Mouse (Mus musculus) forebrain, embryonic 14.5 days (tissue): ENCODE measurements around the gene Arrdc2. TPM values are rescaled to one million over a fixed set of nuclear protein-coding genes. Genes with fewer than 3 reads are reported as not detected.
A peak's percentile ranks its signal among the peaks of the same experiment; 100 is the strongest.

Experiments
- ATAC-seq: fragments of 200-750 bp; cut with Nextera tagmentation; 2 replicates; pipeline ENCODE4 v1.8.0; 2017; ENCODE audit warnings: mild to moderate bottlenecking, moderate library complexity
- DNase-seq: peaks from one replicate; pipeline ENCODE4 v3.0.0-alpha.2; 2015; ENCODE audit warnings: low spot score
- H3K27ac ChIP-seq: fragments of 300-500 bp; sonication (generic); 2 replicates; pipeline ENCODE4 v1.5.1; 2014; ENCODE audit warnings: low read depth, mild to moderate bottlenecking, control low read depth, low read length, moderate library complexity
- H3K27me3 ChIP-seq: fragments of 300-500 bp; sonication (generic); replicated peaks from 2 replicates; pipeline ENCODE4 v1.6.1; 2014; ENCODE audit warnings: low read length, control low read depth, mixed read lengths; ENCODE audit not compliant: control insufficient read depth, insufficient read depth
- H3K36me3 ChIP-seq: fragments of 300-500 bp; sonication (generic); 2 replicates; pipeline ENCODE4 v1.6.1; 2014; ENCODE audit warnings: low read length, control low read depth; ENCODE audit not compliant: control insufficient read depth, insufficient read depth
- H3K4me1 ChIP-seq: fragments of 300-500 bp; sonication (generic); 2 replicates; pipeline ENCODE4 v1.6.1; 2014; ENCODE audit warnings: antibody characterized with exemption, low read length, control low read depth; ENCODE audit not compliant: control insufficient read depth, insufficient read depth
- H3K4me2 ChIP-seq: fragments of 300-500 bp; sonication (generic); 2 replicates; pipeline ENCODE4 v1.6.1; 2014; ENCODE audit warnings: mild to moderate bottlenecking, control low read depth, low read length
- H3K4me3 ChIP-seq: fragments of 300-500 bp; sonication (generic); 2 replicates; pipeline ENCODE4 v1.5.1; 2014; ENCODE audit warnings: low read depth, low read length, control low read depth
- H3K9ac ChIP-seq: fragments of 300-500 bp; sonication (generic); 2 replicates; pipeline ENCODE4 v1.6.1; 2014; ENCODE audit warnings: mild to moderate bottlenecking, low read length, control low read depth, moderate library complexity
- H3K9me3 ChIP-seq: fragments of 300-500 bp; sonication (generic); replicated peaks from 2 replicates; pipeline ENCODE4 v1.6.1; 2016; ENCODE audit warnings: low read length, control low read depth, mixed read lengths; ENCODE audit not compliant: control insufficient read depth
- WGBS: fragments of 180-500 bp; shearing (Covaris S2); extraction: QIAGEN DNeasy Blood & Tissue Kit; methylation state at CpG from one replicate; pipeline ENCODE4 v1.1.7; 2014; 5-methylcytosine and 5-hydroxymethylcytosine counted together
- polyA plus RNA-seq: library from polyadenylated mRNA; unstranded; fragments of >200 nt; fragmentation: Nextera tagmentation; extraction: Ambion mirVana; gene quantifications from 2 replicates; pipeline ENCODE4 v1.2.1, GENCODE M21; 2014

Arrdc2 gene
- polyA plus RNA-seq, 1 experiment from 2014 or later = 7.4 TPM

DNA sequence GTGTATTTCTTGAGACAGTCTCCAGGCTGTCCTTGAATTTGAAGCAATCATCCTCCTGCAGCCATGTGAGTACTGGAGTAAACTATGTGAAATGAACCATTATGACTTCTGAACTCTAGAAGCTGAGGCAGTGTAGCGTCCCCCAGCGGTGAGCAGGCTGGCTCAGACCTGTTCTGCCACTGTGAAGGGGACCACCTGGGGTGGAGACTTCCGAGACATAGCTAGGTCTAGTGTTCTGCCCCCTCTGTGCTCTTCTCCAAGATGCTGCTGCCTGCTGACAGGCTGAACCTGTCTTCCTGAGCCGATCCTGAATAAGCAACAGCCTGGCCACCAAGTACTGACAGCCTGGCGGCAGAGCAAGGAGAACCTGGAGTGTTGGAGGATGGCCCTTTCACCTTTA is 5.6 kb upstream of the Arrdc2 start:
- no peak overlapping the region for H3K4me3 ChIP-seq
- ATAC-seq (no peak), DNase-seq (no peak)
- H3K9ac ChIP-seq = no peak overlapping the region
- no peak overlapping the region for H3K27ac ChIP-seq
- H3K27me3 ChIP-seq = no peaks in the 10 kb centered on the region
- H3K36me3 ChIP-seq = no peaks in the 10 kb centered on the region
- no peak overlapping the region for H3K4me2 ChIP-seq
- no peaks in the 10 kb centered on the region for H3K4me1 ChIP-seq
- no peaks in the 10 kb centered on the region for H3K9me3 ChIP-seq
- 45% methylated on average over 5 of the region's 5 CpGs for WGBS

DNA sequence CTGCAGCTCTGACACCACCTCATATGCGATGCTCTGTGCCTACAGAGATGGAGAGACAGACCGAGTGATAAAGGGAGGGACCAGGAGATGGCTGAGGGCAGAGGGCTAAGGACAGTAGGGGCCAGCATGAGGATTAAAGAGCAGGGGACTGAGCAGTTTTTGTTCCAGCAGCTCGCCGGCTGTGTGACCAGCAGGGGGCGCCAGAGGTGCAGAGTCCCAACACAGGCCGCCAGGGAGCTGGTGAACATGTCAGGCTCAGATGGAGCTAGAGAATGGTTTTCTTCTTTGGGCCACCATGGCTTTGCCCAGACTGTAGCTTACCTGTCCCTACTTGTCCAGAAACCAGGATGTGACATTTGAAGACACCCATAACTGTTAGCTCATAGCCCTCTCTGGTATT is 5.0 kb upstream of the Arrdc2 start:
- Histone ChIP-seq H3K4me3 (no peak overlapping the region), H3K9ac (no peak overlapping the region), H3K4me2 (no peak overlapping the region), H3K36me3 (no peaks in the 10 kb centered on the region), H3K9me3 (no peaks in the 10 kb centered on the region), H3K4me1 (no peaks in the 10 kb centered on the region), H3K27me3 (no peaks in the 10 kb centered on the region), H3K27ac (no peak overlapping the region)
- ATAC-seq (peak; percentile 11; the same call in 1 of the 2 replicates), DNase-seq (peak; percentile 89)
- WGBS = 1% methylated on average over 6 of the region's 6 CpGs

DNA sequence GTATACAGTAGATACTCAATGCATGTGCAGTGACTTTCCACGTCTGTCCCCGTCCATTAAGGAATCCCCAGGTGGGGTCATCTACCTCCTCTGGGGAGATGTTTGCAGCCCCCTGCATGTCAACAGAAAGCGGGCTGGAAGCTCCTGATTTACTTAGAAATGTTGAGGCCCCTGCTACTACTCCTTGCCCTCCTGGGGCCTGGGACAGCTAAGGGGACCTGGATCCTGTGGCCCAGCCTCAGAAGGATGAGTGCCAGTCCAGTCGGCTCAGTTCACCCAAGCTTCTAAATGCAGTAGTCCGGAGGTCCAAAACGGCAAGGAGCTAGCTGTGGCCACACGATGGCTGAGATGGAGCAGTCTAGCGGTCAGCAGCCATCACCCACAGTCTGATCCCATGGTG is 4.4 kb upstream of the Arrdc2 start:
- Histone ChIP-seq H3K4me1 (0 out of 2 replicates have a peak, but pooled peaks cover under 1% of the 10 kb centered on the region), H3K4me3 (no peak overlapping the region), H3K9ac (no peak overlapping the region), H3K4me2 (no peak overlapping the region), H3K27me3 (no peaks in the 10 kb centered on the region), H3K36me3 (no peaks in the 10 kb centered on the region), H3K9me3 (no peaks in the 10 kb centered on the region), H3K27ac (no peak overlapping the region)
- DNase-seq (no peak), ATAC-seq (no peak)
- 91% methylated on average over 8 of the region's 8 CpGs for WGBS

DNA sequence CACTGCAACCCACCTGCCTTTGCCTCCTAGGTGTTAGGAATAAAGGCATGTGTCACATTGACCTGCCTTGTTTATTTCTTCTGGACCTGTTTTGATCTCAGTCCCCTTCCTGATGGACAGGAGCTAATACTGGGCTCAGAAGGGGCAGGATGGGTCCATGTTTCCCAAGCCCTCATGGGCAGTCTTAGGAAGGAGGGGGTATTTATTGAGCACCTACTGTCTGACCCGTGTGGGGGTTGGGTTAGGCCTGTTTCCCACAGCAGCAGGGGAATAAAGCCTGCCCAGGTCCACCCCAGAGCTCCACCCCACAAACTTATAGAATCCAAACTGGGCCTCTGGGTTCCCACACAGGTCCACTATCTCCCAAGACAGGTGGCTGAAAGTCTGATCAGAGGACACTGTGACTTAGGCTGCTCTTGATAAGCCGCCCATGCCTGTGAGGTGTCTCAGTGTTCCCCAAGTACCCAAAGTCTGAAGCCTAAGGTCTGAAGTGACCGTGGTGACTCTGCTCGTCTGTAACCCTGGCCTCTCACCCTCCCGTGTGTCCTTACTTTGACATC is 3.8 kb upstream of the Arrdc2 start:
- Histone ChIP-seq H3K4me2 (no peak overlapping the region), H3K9me3 (no peaks in the 10 kb centered on the region), H3K27ac (no peak overlapping the region), H3K4me3 (no peak overlapping the region), H3K9ac (no peak overlapping the region), H3K27me3 (no peaks in the 10 kb centered on the region), H3K36me3 (no peaks in the 10 kb centered on the region), H3K4me1 (peaks cover 5% of the 10 kb centered on the region; the same call in 1 of the 2 replicates)
- ATAC-seq = no peak
- WGBS = 88% methylated on average over 5 of the region's 5 CpGs
- no peak for DNase-seq

DNA sequence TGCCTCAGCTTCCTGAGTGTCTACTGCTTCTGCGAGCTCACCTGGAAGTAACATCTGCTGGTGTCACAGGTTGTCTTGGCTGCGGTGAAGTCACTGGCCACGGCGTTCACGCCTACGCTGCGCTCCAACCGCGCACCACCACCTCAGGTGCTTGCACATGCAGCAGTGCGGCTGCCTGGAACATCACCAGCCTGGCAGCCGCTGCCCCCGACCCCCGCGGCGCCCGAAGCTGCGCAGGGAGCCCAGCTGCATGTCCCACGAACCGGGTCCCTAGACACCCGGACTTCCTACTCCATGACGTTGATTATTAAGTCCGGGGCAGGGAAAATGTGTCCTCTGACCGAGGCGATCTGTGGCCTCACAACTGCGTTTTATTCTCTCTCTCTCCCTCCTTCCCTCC is 3.0 kb upstream of the Arrdc2 start:
- H3K4me2 ChIP-seq = no peak overlapping the region
- H3K27ac ChIP-seq = no peak overlapping the region
- 77% methylated on average over 25 of the region's 25 CpGs for WGBS
- H3K9ac ChIP-seq = no peak overlapping the region
- ATAC-seq = no peak
- DNase-seq = no peak
- no peak overlapping the region for H3K4me3 ChIP-seq
- H3K27me3 ChIP-seq = no peaks in the 10 kb centered on the region
- no peaks in the 10 kb centered on the region for H3K9me3 ChIP-seq
- H3K36me3 ChIP-seq = no peaks in the 10 kb centered on the region
- peaks cover 5% of the 10 kb centered on the region; the same call in 1 of the 2 replicates for H3K4me1 ChIP-seq

DNA sequence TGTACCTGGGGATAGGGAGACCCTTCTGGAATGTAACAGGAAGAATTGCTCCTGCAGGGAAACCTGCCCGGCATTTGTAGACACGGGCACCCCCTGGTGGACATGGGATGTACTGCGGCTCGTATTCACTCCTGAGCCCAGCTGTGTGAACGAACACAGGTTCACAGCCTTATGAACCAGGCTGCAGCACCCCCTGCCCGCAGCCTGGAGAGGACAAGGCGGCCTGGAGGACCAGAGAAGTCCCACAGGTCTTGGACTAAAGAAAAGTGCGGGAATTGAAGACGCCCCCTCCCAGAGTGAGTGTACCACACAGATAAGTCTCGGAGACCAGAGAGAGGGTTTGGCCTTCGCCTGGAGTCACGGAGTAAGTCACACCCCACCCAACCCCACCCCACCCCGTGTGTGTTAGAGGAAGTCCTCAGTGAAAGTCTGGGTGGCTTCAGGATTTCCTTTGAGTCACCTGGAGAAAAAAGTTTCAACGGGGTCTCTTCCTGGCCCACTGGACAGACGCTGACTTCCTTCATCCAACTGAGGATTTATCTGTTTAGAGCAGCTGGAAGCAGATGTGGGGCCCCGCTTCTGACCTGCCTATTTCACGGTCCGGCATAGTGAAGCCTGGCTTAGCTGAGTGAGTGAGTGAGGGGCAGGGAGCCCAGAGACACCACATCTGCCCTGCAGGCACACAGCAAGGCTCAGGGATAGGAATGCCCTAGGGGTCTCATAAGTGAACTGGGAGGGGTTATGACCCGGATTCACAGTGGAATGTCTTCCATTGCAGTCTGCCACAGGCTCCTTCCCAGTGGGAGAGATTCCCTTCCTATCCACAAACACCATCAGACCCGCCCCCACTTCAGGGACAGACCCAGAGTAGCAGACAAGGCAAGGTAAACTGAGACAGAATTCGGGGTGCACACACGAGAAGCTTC is 1.9 kb upstream of the Arrdc2 start:
- no peak overlapping the region for H3K27ac ChIP-seq
- no peak overlapping the region for H3K4me2 ChIP-seq
- no peak overlapping the region for H3K9ac ChIP-seq
- H3K9me3 ChIP-seq = no peaks in the 10 kb centered on the region
- no peaks in the 10 kb centered on the region for H3K36me3 ChIP-seq
- ATAC-seq (no peak), DNase-seq (peak; percentile 88)
- H3K4me1 ChIP-seq = peaks cover 5% of the 10 kb centered on the region; the same call in 1 of the 2 replicates
- 38% methylated on average over 22 of the region's 22 CpGs for WGBS
- no peaks in the 10 kb centered on the region for H3K27me3 ChIP-seq
- no peak overlapping the region for H3K4me3 ChIP-seq

DNA sequence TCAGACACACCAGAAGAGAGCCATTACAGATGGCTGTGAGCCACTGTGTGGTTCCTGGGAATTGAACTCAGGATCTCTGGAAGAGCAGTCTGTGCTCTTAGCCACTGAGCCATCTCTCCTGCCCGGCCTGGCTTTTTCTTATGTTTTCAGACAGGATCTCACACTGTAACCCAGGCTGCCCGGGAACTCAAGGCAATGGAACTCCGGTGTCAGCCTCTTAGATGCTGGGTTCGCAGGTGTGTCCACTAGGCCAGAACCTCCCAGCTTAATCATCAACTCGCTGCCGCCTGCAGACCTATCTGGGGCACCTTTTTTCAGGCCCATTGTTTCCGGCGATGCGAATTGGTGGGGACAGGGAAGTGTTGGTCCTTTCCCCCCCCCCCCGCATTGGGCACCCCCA is 1.1 kb upstream of the Arrdc2 start:
- no peaks in the 10 kb centered on the region for H3K36me3 ChIP-seq
- peaks cover 5% of the 10 kb centered on the region; the same call in 1 of the 2 replicates for H3K4me1 ChIP-seq
- no peaks in the 10 kb centered on the region for H3K27me3 ChIP-seq
- no peak for ATAC-seq
- no peak overlapping the region for H3K27ac ChIP-seq
- no peak overlapping the region for H3K4me2 ChIP-seq
- no peak for DNase-seq
- no peaks in the 10 kb centered on the region for H3K9me3 ChIP-seq
- H3K9ac ChIP-seq = no peak overlapping the region
- no peak overlapping the region for H3K4me3 ChIP-seq
- 59% methylated on average over 10 of the region's 10 CpGs for WGBS

DNA sequence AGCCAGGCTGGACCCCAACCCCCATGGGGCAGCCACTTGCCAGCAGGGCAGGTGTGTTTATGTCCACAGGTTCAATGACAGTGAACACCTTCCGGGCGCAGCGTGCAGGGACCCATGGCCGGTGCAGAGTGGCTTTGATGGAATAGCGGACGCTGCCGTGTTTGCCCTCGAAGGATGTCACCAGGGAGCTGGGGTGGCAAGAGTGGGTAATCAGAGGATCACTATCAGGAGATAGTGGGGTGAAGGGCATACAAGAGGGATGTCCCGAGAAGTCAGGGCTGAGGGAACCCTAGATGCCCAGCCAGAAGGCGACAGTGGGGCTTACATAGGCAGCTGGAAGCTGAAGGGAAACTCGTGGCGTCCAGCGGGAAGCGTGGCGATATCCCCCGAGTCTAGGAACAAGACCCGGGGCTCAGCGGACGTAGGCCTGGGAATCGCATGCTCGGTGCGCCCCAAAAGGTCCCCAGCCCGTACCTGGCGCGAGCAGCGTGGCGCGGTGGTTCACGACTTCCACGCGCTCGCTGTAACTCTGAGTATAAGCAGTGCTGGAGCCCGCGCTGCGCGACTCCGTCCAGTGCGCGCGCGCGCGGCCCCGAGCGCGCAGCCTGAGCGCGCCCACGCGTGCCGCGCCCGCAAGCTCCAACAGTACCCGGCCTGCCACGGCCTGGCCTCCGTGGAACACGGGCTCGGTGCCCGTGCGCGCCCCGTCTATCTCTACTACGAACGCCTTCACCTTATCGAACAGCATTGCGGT is 689 bp downstream of the Arrdc2 start:
- ATAC-seq (peak; percentile 36; the same call in 1 of the 2 replicates), DNase-seq (no peak)
- peak overlapping the region; percentile 79 for H3K4me2 ChIP-seq
- 0 out of 2 replicates have a peak, but pooled peaks cover 2% of the 10 kb centered on the region for H3K36me3 ChIP-seq
- H3K9me3 ChIP-seq = no peaks in the 10 kb centered on the region
- peak overlapping the region; percentile 78 for H3K9ac ChIP-seq
- H3K4me3 ChIP-seq = peak overlapping the region; percentile 60
- 3% methylated on average over 66 of the region's 66 CpGs for WGBS
- H3K27me3 ChIP-seq = no peaks in the 10 kb centered on the region
- peak overlapping the region; percentile 70 for H3K27ac ChIP-seq
- peaks cover 5% of the 10 kb centered on the region; the same call in 1 of the 2 replicates for H3K4me1 ChIP-seq
